Mouse (Mus musculus) lung, embryonic 14.5 days (tissue): ENCODE measurements at regions not wholly inside any gene's neighbourhood (a gene's known extent, or its start where the extent isn't known, plus 50 kb on each side); places are given as distances from the start of the nearest gene placed in this dataset.
A peak's percentile ranks its signal among the peaks of the same experiment; 100 is the strongest.
"Not testable (repeated sequence)": the region's sequence is repeated elsewhere in the genome, so short reads cannot be mapped to it uniquely, and the experiment has no call there.

ENCODE experiments used
- ATAC-seq: fragments of 200-750 bp; cut with Nextera tagmentation; 2 replicates; pipeline ENCODE4 v1.8.0; 2017; ENCODE audit warnings: mild to moderate bottlenecking, moderate TSS enrichment, moderate library complexity; ENCODE audit not compliant: insufficient read depth
- DNase-seq: peaks from one replicate; pipeline ENCODE4 v3.0.0-alpha.2; 2015
- H3K27ac ChIP-seq: fragments of 300-500 bp; sonication (generic); 2 replicates; pipeline ENCODE4 v1.5.1; 2014; ENCODE audit warnings: low read depth, mild to moderate bottlenecking, moderate library complexity
- H3K27me3 ChIP-seq: fragments of 300-500 bp; sonication (generic); 2 replicates; pipeline ENCODE4 v1.6.1; 2014; ENCODE audit warnings: low read length, control low read depth; ENCODE audit not compliant: insufficient read depth
- H3K36me3 ChIP-seq: fragments of 300-500 bp; sonication (generic); 2 replicates; pipeline ENCODE4 v1.6.1; 2014; ENCODE audit warnings: control low read depth; ENCODE audit not compliant: insufficient read depth
- H3K4me1 ChIP-seq: fragments of 300-500 bp; sonication (generic); 2 replicates; pipeline ENCODE4 v1.6.1; 2014; ENCODE audit warnings: antibody characterized with exemption, control low read depth; ENCODE audit not compliant: insufficient read depth
- H3K4me2 ChIP-seq: fragments of 300-500 bp; sonication (generic); 2 replicates; pipeline ENCODE4 v1.6.1; 2014; ENCODE audit warnings: mild to moderate bottlenecking
- H3K4me3 ChIP-seq: fragments of 300-500 bp; sonication (generic); 2 replicates; pipeline ENCODE4 v1.5.1; 2014; ENCODE audit warnings: low read depth, low read length
- H3K9ac ChIP-seq: fragments of 300-500 bp; sonication (generic); 2 replicates; pipeline ENCODE4 v1.6.1; 2014
- H3K9me3 ChIP-seq: fragments of 300-500 bp; sonication (generic); 2 replicates; pipeline ENCODE4 v1.6.1; 2016; ENCODE audit warnings: low read depth, low read length, control low read depth
- CTCF ChIP-seq: IDR thresholded peaks from 2 replicates; pipeline ENCODE4 v1.5.1; 2016; ENCODE audit warnings: antibody characterized with exemption, low read depth
- WGBS: fragments of 180-500 bp; shearing (Covaris S2); extraction: QIAGEN DNeasy Blood & Tissue Kit; methylation state at CpG from one replicate; pipeline ENCODE4 v1.1.7; 2014; 5-methylcytosine and 5-hydroxymethylcytosine counted together

GRCm38 (mm10) chr2:18524387-18524786 lies 131.8 kb upstream of the Dnajc1 start:
- WGBS: 72% methylated on average over 7 of the region's 7 CpGs
- no peak overlapping the region for H3K27ac ChIP-seq
- ATAC-seq (no peak), DNase-seq (no peak)
- H3K9me3 ChIP-seq: no peaks in the 10 kb centered on the region
- no peak for TF ChIP-seq CTCF
- H3K36me3 ChIP-seq: no peaks in the 10 kb centered on the region
- H3K27me3 ChIP-seq: no peaks in the 10 kb centered on the region
- H3K4me2 ChIP-seq: no peak overlapping the region
- H3K4me1 ChIP-seq: no peaks in the 10 kb centered on the region
- no peak overlapping the region for H3K4me3 ChIP-seq
- H3K9ac ChIP-seq: no peak overlapping the region

DNA sequence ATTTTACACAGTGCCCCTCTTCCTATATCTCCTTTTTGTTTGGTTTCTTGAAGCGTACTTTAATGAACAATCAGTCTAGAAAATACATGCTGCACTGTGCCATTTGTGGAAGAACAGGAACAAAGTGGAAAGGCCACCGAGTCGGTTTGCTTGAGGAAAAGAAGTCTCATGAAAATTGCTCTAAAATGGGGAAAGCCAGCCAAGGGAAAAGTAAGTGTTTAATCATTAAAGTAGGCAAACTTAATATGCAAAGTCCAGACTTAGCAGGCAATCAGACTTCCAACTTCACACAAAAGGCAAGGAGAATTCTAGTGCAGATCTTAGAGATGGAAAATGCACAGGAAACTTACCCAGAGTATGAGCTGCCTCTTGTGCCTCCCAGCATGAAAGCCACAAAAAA lies 131.3 kb upstream of the Dnajc1 start:
- Histone ChIP-seq H3K4me3 (no peak overlapping the region), H3K4me2 (no peak overlapping the region), H3K36me3 (no peaks in the 10 kb centered on the region), H3K9me3 (no peaks in the 10 kb centered on the region), H3K9ac (no peak overlapping the region), H3K4me1 (no peaks in the 10 kb centered on the region), H3K27ac (no peak overlapping the region), H3K27me3 (no peaks in the 10 kb centered on the region)
- TF ChIP-seq CTCF: no peak
- WGBS: 80% methylated on average over 3 of the region's 3 CpGs
- DNase-seq: no peak
- no peak for ATAC-seq

DNA sequence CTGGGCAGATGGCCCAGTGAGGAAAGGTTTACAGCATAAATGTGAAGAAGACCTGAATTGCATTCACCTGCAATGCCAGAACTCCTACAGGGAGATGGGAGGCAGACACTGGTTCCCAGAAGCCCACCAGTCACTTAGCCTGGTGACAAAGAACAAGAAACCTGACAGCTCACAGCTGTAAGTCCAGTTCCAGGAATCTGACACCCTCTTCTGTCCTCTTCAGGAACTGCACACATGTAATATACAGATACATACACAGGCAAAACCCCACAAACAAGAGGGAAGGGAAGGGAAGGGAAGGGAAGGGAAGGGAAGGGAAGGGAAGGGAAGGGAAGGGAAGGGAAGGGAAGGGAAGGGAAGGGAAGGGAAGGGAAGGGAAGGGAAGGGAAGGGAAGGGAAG lies 120.8 kb upstream of the Dnajc1 start:
- H3K4me2 ChIP-seq: no peak overlapping the region
- DNase-seq (peak; percentile 55), ATAC-seq (no peak)
- H3K9me3 ChIP-seq: no peaks in the 10 kb centered on the region
- no peak overlapping the region for H3K9ac ChIP-seq
- no peak overlapping the region for H3K4me3 ChIP-seq
- no peaks in the 10 kb centered on the region for H3K36me3 ChIP-seq
- no peaks in the 10 kb centered on the region for H3K4me1 ChIP-seq
- H3K27ac ChIP-seq: no peak overlapping the region
- no peaks in the 10 kb centered on the region for H3K27me3 ChIP-seq
- TF ChIP-seq CTCF: peak; percentile 38

DNA sequence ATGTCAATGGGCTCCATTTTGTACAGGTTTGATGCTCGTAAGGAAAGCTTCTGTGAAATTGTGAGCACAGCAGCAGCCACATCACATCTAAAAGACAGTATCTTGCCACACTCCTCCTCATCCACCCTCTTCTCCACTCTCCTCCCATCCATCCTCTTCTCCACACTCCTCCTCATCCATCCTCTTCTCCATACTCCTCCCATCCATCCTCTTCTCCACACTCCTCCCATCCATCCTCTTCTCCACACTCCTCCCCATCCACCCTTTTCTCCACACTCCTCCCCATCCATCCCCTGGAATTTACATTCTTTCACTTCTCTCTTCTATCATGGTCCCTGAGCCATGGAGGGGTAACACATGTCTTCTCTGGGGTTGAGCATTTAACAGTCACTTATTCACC lies 116.7 kb upstream of the Dnajc1 start:
- Histone ChIP-seq H3K27ac (no peak overlapping the region), H3K4me3 (no peak overlapping the region), H3K4me1 (no peaks in the 10 kb centered on the region), H3K27me3 (no peaks in the 10 kb centered on the region), H3K9me3 (no peaks in the 10 kb centered on the region), H3K4me2 (no peak overlapping the region), H3K36me3 (no peaks in the 10 kb centered on the region), H3K9ac (no peak overlapping the region)
- DNase-seq: no peak
- no peak for ATAC-seq
- WGBS: 82% methylated on average over 1 of the region's 1 CpGs
- no peak for TF ChIP-seq CTCF

DNA sequence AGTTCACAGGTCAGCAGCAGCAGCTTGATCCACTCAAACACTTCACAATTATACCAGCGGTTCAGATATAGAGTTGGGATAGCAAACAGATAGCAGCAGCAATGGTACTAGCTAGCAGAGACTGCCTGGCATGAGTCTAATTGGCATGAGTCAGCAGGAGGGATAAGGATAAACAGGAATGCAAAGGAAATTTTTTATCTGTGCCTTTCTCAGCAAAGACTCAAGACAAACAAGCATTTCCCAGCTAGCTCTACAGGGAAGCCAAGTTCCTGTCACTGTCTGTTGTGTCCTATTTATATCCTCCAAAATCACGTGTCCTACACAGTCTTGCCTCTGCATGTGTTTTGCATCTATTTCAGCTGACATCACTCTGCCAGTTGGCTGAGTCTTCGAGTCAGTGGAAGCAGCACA lies 80.7 kb upstream of the Dnajc1 start:
- H3K27me3 ChIP-seq: no peaks in the 10 kb centered on the region
- H3K27ac ChIP-seq: peak overlapping the region; percentile 28; the same call in 1 of the 2 replicates
- H3K9me3 ChIP-seq: no peaks in the 10 kb centered on the region
- 21% methylated on average over 3 of the region's 3 CpGs for WGBS
- H3K4me3 ChIP-seq: no peak overlapping the region
- H3K36me3 ChIP-seq: no peaks in the 10 kb centered on the region
- H3K4me1 ChIP-seq: no peaks in the 10 kb centered on the region
- no peak overlapping the region for H3K9ac ChIP-seq
- no peak overlapping the region for H3K4me2 ChIP-seq
- ATAC-seq (peak; percentile 97), DNase-seq (peak; percentile 78)
- TF ChIP-seq CTCF: no peak

DNA sequence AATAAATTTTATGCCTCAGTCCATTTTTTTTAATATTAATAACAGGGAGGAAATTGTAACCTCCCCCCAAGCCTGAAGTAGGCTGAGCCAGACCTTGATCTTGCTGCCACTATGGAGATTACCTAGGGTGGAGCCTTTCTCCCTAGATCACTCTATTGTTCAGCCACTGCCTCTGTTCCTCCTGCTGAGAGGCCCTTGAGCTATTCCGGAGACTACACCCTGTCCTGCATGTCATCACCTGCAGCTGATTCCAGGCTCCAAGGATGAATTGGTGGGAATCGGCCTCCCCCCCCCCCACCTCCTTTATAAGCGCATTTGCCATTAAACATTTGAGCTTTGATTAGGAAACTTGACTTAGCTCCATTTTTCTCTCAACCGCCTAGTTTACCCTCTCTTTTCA lies 68.3 kb upstream of the Dnajc1 start:
- TF ChIP-seq CTCF: no peak
- no peak overlapping the region for H3K4me3 ChIP-seq
- no peaks in the 10 kb centered on the region for H3K27me3 ChIP-seq
- ATAC-seq (no peak), DNase-seq (no peak)
- WGBS: 92% methylated on average over 4 of the region's 4 CpGs
- H3K4me2 ChIP-seq: no peak overlapping the region
- H3K27ac ChIP-seq: no peak overlapping the region
- H3K4me1 ChIP-seq: no peaks in the 10 kb centered on the region
- H3K9me3 ChIP-seq: no peaks in the 10 kb centered on the region; the same call in 1 of the 2 replicates
- no peak overlapping the region for H3K9ac ChIP-seq
- no peaks in the 10 kb centered on the region for H3K36me3 ChIP-seq

DNA sequence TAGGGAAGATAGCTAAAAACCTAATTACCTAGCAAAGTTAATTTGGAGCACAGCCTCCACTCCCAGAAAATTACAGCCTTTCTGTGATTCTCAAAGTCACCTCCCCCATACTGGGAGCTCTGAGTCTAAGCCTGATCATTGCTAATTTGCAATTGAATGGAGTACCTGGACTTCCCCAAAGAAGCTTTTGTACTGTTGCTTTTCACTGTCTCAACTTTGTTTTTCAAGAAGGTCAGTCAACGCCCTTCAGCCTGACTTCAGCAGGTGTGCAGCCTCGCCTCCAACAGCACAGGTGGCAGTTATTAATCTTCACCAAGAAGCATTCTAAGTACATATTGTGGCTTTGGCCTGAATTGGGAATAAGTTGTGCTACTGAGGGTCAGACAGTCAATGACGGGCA lies 67.7 kb upstream of the Dnajc1 start:
- H3K4me1 ChIP-seq, DNase-seq, H3K9me3 ChIP-seq, H3K36me3 ChIP-seq, H3K27ac ChIP-seq, H3K4me3 ChIP-seq, H3K9ac ChIP-seq, H3K4me2 ChIP-seq, H3K27me3 ChIP-seq, ATAC-seq: not testable (repeated sequence)
- WGBS: 89% methylated on average over 3 of the region's 3 CpGs

DNA sequence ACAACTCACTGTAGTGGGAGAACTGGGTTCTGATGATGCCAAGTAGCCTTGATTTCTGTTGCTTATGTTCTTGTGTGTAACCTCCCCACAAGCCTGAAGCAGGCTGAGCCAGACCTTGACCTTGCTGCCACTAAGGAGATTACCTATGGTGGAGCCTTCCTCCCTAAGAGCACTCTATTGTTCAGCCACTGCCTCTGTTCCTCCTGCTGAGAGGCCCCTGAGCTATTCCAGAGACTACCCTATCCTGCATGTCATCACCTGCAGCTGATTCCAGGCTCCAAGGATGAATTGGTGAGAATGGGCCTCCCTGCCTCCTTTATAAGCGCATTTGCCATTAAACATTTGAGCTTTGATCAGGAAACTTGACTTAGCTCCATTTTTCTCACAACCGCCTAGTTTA lies 60.8 kb upstream of the Dnajc1 start:
- not testable (repeated sequence) for H3K4me1 ChIP-seq, DNase-seq, H3K4me2 ChIP-seq, H3K4me3 ChIP-seq, H3K27me3 ChIP-seq, H3K36me3 ChIP-seq, H3K9me3 ChIP-seq, H3K27ac ChIP-seq, H3K9ac ChIP-seq, ATAC-seq
- WGBS: 30% methylated on average over 2 of the region's 2 CpGs
